Mouse (Mus musculus) ES-Bruce4 (cell line): ENCODE measurements at regions not wholly inside any gene's neighbourhood (a gene's known extent, or its start where the extent isn't known, plus 50 kb on each side); places are given as distances from the start of the nearest gene placed in this dataset.

Experiments
- CTCF ChIP-seq: IDR thresholded peaks from one replicate; pipeline ENCODE4 v1.8.1; 2011; ENCODE audit warnings: low read depth, low read length
- EP300 ChIP-seq: IDR thresholded peaks from 2 replicates; pipeline ENCODE4 v1.6.1; 2011; ENCODE audit warnings: low read depth, low read length; ENCODE audit not compliant: insufficient read depth

DNA sequence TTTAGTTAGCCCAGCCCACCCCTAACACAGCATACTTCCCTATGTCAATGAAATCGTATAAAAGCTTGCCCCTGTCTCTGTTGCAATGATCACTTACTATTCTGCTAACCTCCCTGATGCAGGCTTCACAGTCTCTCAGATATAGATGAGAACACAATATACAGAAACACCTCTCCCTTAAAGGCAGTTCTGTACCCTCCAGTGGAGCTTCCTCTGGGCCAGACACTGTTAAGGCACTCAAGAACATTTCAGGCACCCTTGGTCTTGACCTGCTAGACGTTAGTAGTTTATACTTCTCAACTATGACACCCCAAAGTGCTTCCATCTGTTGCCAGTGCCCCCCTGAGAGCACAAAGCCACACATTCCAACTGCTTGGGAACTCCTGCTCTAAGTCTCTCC, 61.9 kb upstream of the Dynlrb2 start:
- TF ChIP-seq CTCF = no peak
- TF ChIP-seq EP300 = no peak
